In genomic region chr17:71259727-71260126, GRCm38 (mm10) we compare ENCODE assay signal across 9 mouse cellular contexts. TPM values are rescaled to one million over a fixed set of nuclear protein-coding genes. Genes with fewer than 3 reads are reported as not detected.
A peak's percentile ranks its signal among the peaks of the same experiment; 100 is the strongest.
DNase-seq lines count a peak whose midpoint lies in the region; ATAC-seq lines count a peak whose summit lies in the region.
"Had no signal": no experiment of that assay in that cellular context is flagged by ENCODE, and none has a peak within 500 bp of the region (broad histone marks: within the 10 kb centered on the region; RNA-seq: fewer than 3 reads in every experiment).

No protein-coding gene starts in this region.

- no peaks in the 10 kb centered on the region for H3K36me3 ChIP-seq in midbrain, embryonic 14.5 days (ENCODE audit: control insufficient read depth, insufficient read depth, low read length)
- no peaks in the 10 kb centered on the region for H3K36me3 ChIP-seq in hindbrain, embryonic 11.5 days (ENCODE audit: control insufficient read depth, insufficient read depth, low read length)

- intact Hi-C loops in heart, postnatal 36 days (cut with DNase I), result no loop called here

- no peaks in the 10 kb centered on the region for H3K4me1 ChIP-seq in midbrain, embryonic 14.5 days (ENCODE audit: control insufficient read depth, insufficient read depth, low read length)
- H3K4me1 ChIP-seq in hindbrain, embryonic 11.5 days (replicated peaks; ENCODE audit: control insufficient read depth, insufficient read depth, low read length), result no peaks in the 10 kb centered on the region

- H3K4me2 ChIP-seq in midbrain, embryonic 14.5 days (ENCODE audit: low read length), result no peak overlapping the region
- H3K4me2 ChIP-seq in hindbrain, embryonic 11.5 days (replicated peaks; ENCODE audit: low read depth, low read length), result no peak overlapping the region

- no peak overlapping the region for H3K4me3 ChIP-seq in midbrain, embryonic 14.5 days (replicated peaks; ENCODE audit: low read depth, low read length)
- H3K4me3 ChIP-seq in hindbrain, embryonic 11.5 days (ENCODE audit: low read depth, low read length), result no peak overlapping the region

- 80% methylated on average over 11 of the region's 11 CpGs for WGBS in midbrain, embryonic 14.5 days
- WGBS in hindbrain, embryonic 11.5 days, result 84% methylated on average over 11 of the region's 11 CpGs

- H3K9ac ChIP-seq in midbrain, embryonic 14.5 days (replicated peaks; ENCODE audit: low read length), result no peak overlapping the region
- H3K9ac ChIP-seq in hindbrain, embryonic 11.5 days (ENCODE audit: low read depth, low read length), result no peak overlapping the region

- H3K27ac ChIP-seq in midbrain, embryonic 14.5 days (replicated peaks; ENCODE audit: low read depth, low read length), result no peak overlapping the region
- no peak overlapping the region for H3K27ac ChIP-seq in hindbrain, embryonic 11.5 days (ENCODE audit: low read depth, low read length)
- H3K27ac ChIP-seq: hindbrain, postnatal 0 days had no signal

- peak; percentile 49 to 65 for DNase-seq in heart, adult 9 months (ENCODE audit: low spot score in 2 of 2)
- no peak for DNase-seq in heart, postnatal 36 days
- peak; percentile 92 for DNase-seq in liver
- DNase-seq in spleen, postnatal 4 days (ENCODE audit: low spot score in 2 of 2), result peak; percentile 75 to 79
- no peak for DNase-seq in midbrain, embryonic 14.5 days
- no peak for DNase-seq in right cerebral cortex, adult 2 months (ENCODE audit: low spot score in 2 of 2)
- DNase-seq in hindbrain, embryonic 11.5 days (ENCODE audit: low spot score), result no peak

- no peaks in the 10 kb centered on the region for H3K27me3 ChIP-seq in midbrain, embryonic 14.5 days (ENCODE audit: control insufficient read depth, insufficient read depth, low read length)
- no peaks in the 10 kb centered on the region for H3K27me3 ChIP-seq in hindbrain, embryonic 11.5 days (ENCODE audit: control insufficient read depth, insufficient read depth, low read length)

- H3K9me3 ChIP-seq in midbrain, embryonic 14.5 days (ENCODE audit: control insufficient read depth, low read length), result no peaks in the 10 kb centered on the region
- no peaks in the 10 kb centered on the region for H3K9me3 ChIP-seq in hindbrain, embryonic 11.5 days (ENCODE audit: control insufficient read depth, low read length)

- ATAC-seq in granulocyte monocyte progenitor cell, adult 5-6 weeks (replicated peaks; ENCODE audit: poor library complexity, severe bottlenecking), result peak; percentile 23
- ATAC-seq in midbrain, embryonic 14.5 days (ENCODE audit: low FRiP score, low TSS enrichment), result no peak
- ATAC-seq in hindbrain, embryonic 11.5 days (ENCODE audit: low FRiP score), result no peak
- ATAC-seq: hindbrain, postnatal 0 days had no signal

RNA-seq across cellular contexts. Expression of gene Emilin2, which starts 52.1 kb away (rescaled TPM):
- total RNA-seq in heart, postnatal 36 days (2021), result 10 to 100 TPM; 53.7 to 67.6 TPM
- 14.3 and 19.0 TPM in 2 replicates for total RNA-seq in granulocyte monocyte progenitor cell, adult 5-6 weeks (2014; fragmentation: Nextera tagmentation)
- total RNA-seq in granulocyte monocyte progenitor cell, adult 5-6 weeks (2017), result 25.0 and 25.8 TPM in 2 replicates
- 0.54 and 1.8 TPM in 2 replicates for polyA plus RNA-seq in midbrain, embryonic 14.5 days (2014; fragmentation: Nextera tagmentation; extraction: Ambion mirVana)
- polyA plus RNA-seq in hindbrain, embryonic 11.5 days (2014; fragmentation: Nextera tagmentation; extraction: Ambion mirVana), result 7.8 and 11.2 TPM in 2 replicates

Comparison
In these comparisons a context has a peak if more than half of its experiments do, and no peak if none do; other contexts are left out.
1. DNase-seq: peak in heart, adult 9 months (2 of 2), liver (single experiment) and spleen, postnatal 4 days (2 of 2); none in heart, postnatal 36 days (0 of 2), midbrain, embryonic 14.5 days (single experiment), right cerebral cortex, adult 2 months (0 of 2) and hindbrain, embryonic 11.5 days (single experiment).